Mouse (Mus musculus): ENCODE measurements around the gene Commd6. TPM values are rescaled to one million over a fixed set of nuclear protein-coding genes. Genes with fewer than 3 reads are reported as not detected.

The Commd6 gene
- polyA plus RNA-seq (2015; fragmentation: Nextera tagmentation; extraction: Ambion mirVana): 77.9 and 95.2 TPM in 2 replicates

DNA sequence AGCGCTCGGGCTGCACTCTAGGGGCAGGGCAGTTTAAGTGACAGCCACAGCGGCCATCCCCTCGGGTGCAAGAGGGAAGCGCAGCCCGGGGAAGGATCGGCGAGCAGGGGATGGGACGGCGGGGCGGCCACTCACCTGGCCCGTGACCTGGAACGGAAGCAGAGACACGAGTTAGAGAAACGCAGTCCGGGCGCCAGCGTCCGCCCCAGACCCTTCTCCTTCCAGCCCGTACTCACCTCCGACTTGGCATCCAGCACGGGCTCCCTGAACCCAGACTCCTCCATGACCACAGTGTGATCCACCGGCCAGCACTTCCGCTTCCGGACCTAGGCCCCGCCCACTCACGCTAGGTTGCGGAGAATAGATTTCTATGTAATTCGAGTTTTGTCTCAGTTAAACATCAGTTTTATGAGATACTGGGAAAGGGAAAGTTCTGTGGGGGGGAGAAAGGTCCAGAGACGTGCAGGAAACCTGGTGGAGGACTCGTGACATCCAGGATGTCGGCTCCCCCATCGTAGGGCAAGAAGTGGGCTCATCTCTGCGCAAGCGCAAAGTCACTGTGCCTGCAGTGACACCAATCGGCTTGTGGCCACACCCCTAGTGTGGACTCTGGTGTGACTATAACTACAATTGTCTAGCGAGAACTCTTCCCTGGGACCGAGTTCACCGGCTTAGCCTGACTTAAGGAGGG, at the start of gene Commd6:
Commd6 (minus strand) TSS at position 534 of the 691 bp plus-strand sequence.
- Histone ChIP-seq H3K36me3 (ENCODE audit: control insufficient read depth, insufficient read depth, low read length) (peaks cover 3% of the 10 kb centered on the region; the same call in 1 of the 2 replicates), H3K4me1 (ENCODE audit: control insufficient read depth, insufficient read depth, low read depth, low read length) (peaks cover 4% of the 10 kb centered on the region), H3K27me3 (replicated peaks; ENCODE audit: control insufficient read depth, insufficient read depth, low read length) (no peaks in the 10 kb centered on the region), H3K9ac (ENCODE audit: low read depth, low read length) (peak within 1 kb of the TSS; percentile 90), H3K27ac (ENCODE audit: low read depth, low read length) (peak within 1 kb of the TSS; percentile 90), H3K9me3 (ENCODE audit: control insufficient read depth, low read length) (no peaks in the 10 kb centered on the region), H3K4me3 (ENCODE audit: low read length) (peak within 1 kb of the TSS; percentile 67), H3K4me2 (ENCODE audit: low read length) (peak within 1 kb of the TSS; percentile 90)
- 0% methylated on average over 38 of the region's 39 CpGs for WGBS
- peak; percentile 99 for ATAC-seq

- Histone ChIP-seq H3K9ac (ENCODE audit: low read depth, low read length) (no peak overlapping the region), H3K27ac (ENCODE audit: low read depth, low read length) (no peak overlapping the region), H3K9me3 (ENCODE audit: control insufficient read depth, low read length) (no peaks in the 10 kb centered on the region), H3K4me2 (ENCODE audit: low read length) (no peak overlapping the region), H3K4me1 (ENCODE audit: control insufficient read depth, insufficient read depth, low read depth, low read length) (no peaks in the 10 kb centered on the region), H3K4me3 (ENCODE audit: low read length) (no peak overlapping the region), H3K36me3 (ENCODE audit: control insufficient read depth, insufficient read depth, low read length) (peaks cover 11% of the 10 kb centered on the region), H3K27me3 (replicated peaks; ENCODE audit: control insufficient read depth, insufficient read depth, low read length) (no peaks in the 10 kb centered on the region)
- ATAC-seq: no peak
- 72% methylated on average over 2 of the region's 2 CpGs for whole genome bisulfite sequencing
These were observed 47.9 kb upstream of the Commd6 start for GRCm38 (mm10) chr14:101688406-101688805.

GRCm38 (mm10) chr14:101687696-101688095, 47.2 kb upstream of the Commd6 start:
- no peak overlapping the region for H3K4me3 ChIP-seq (ENCODE audit: low read length)
- H3K36me3 ChIP-seq (ENCODE audit: control insufficient read depth, insufficient read depth, low read length): peaks cover 6% of the 10 kb centered on the region
- no peak for ATAC-seq
- no peak overlapping the region for H3K4me2 ChIP-seq (ENCODE audit: low read length)
- H3K27ac ChIP-seq (ENCODE audit: low read depth, low read length): no peak overlapping the region
- 92% methylated on average over 6 of the region's 6 CpGs for WGBS
- no peaks in the 10 kb centered on the region for H3K9me3 ChIP-seq (ENCODE audit: control insufficient read depth, low read length)
- no peak overlapping the region for H3K9ac ChIP-seq (ENCODE audit: low read depth, low read length)
- H3K27me3 ChIP-seq (replicated peaks; ENCODE audit: control insufficient read depth, insufficient read depth, low read length): no peaks in the 10 kb centered on the region
- no peaks in the 10 kb centered on the region for H3K4me1 ChIP-seq (ENCODE audit: control insufficient read depth, insufficient read depth, low read depth, low read length)

GRCm38 (mm10) chr14:101672226-101672625, 31.7 kb upstream of the Commd6 start:
- H3K27ac ChIP-seq (ENCODE audit: low read depth, low read length): no peak overlapping the region
- peaks cover 5% of the 10 kb centered on the region; the same call in 1 of the 2 replicates for H3K36me3 ChIP-seq (ENCODE audit: control insufficient read depth, insufficient read depth, low read length)
- no peaks in the 10 kb centered on the region for H3K9me3 ChIP-seq (ENCODE audit: control insufficient read depth, low read length)
- no peaks in the 10 kb centered on the region for H3K4me1 ChIP-seq (ENCODE audit: control insufficient read depth, insufficient read depth, low read depth, low read length)
- ATAC-seq: no peak
- 100% methylated on average over 1 of the region's 1 CpGs for WGBS
- H3K4me2 ChIP-seq (ENCODE audit: low read length): no peak overlapping the region
- no peak overlapping the region for H3K4me3 ChIP-seq (ENCODE audit: low read length)
- H3K9ac ChIP-seq (ENCODE audit: low read depth, low read length): no peak overlapping the region
- H3K27me3 ChIP-seq (replicated peaks; ENCODE audit: control insufficient read depth, insufficient read depth, low read length): no peaks in the 10 kb centered on the region

GRCm38 (mm10) chr14:101668626-101669025, 28.1 kb upstream of the Commd6 start:
- Histone ChIP-seq H3K4me3 (ENCODE audit: low read length) (no peak overlapping the region), H3K27me3 (replicated peaks; ENCODE audit: control insufficient read depth, insufficient read depth, low read length) (no peaks in the 10 kb centered on the region), H3K36me3 (ENCODE audit: control insufficient read depth, insufficient read depth, low read length) (peaks cover 9% of the 10 kb centered on the region), H3K4me2 (ENCODE audit: low read length) (no peak overlapping the region), H3K4me1 (ENCODE audit: control insufficient read depth, insufficient read depth, low read depth, low read length) (no peaks in the 10 kb centered on the region), H3K27ac (ENCODE audit: low read depth, low read length) (no peak overlapping the region), H3K9ac (ENCODE audit: low read depth, low read length) (no peak overlapping the region), H3K9me3 (ENCODE audit: control insufficient read depth, low read length) (no peaks in the 10 kb centered on the region)
- ATAC-seq: no peak
- WGBS: 87% methylated on average over 7 of the region's 7 CpGs

DNA sequence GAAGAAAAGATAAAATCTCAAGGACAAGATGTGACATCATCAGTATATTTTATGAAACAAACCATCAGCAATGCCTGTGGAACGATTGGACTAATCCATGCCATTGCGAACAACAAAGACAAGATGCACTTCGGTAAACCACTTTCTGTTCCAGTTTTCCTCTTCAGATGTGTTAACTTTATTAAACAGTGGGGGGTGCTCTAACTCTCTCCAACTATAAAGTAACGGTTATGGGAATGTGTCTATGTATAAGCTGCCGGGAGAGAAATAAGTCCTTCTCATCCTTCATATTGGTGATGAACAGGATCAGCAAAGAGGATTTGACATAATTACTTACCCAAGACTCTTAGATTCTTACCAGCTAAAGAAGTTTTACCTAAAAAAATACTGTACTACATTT, 26.1 kb upstream of the Commd6 start:
- H3K27me3 ChIP-seq (replicated peaks; ENCODE audit: control insufficient read depth, insufficient read depth, low read length): no peaks in the 10 kb centered on the region
- H3K4me1 ChIP-seq (ENCODE audit: control insufficient read depth, insufficient read depth, low read depth, low read length): no peaks in the 10 kb centered on the region
- no peak overlapping the region for H3K9ac ChIP-seq (ENCODE audit: low read depth, low read length)
- no peak for ATAC-seq
- no peak overlapping the region for H3K4me2 ChIP-seq (ENCODE audit: low read length)
- WGBS: 86% methylated on average over 5 of the region's 5 CpGs
- no peaks in the 10 kb centered on the region for H3K9me3 ChIP-seq (ENCODE audit: control insufficient read depth, low read length)
- H3K36me3 ChIP-seq (ENCODE audit: control insufficient read depth, insufficient read depth, low read length): peaks cover 9% of the 10 kb centered on the region
- H3K4me3 ChIP-seq (ENCODE audit: low read length): no peak overlapping the region
- no peak overlapping the region for H3K27ac ChIP-seq (ENCODE audit: low read depth, low read length)

DNA sequence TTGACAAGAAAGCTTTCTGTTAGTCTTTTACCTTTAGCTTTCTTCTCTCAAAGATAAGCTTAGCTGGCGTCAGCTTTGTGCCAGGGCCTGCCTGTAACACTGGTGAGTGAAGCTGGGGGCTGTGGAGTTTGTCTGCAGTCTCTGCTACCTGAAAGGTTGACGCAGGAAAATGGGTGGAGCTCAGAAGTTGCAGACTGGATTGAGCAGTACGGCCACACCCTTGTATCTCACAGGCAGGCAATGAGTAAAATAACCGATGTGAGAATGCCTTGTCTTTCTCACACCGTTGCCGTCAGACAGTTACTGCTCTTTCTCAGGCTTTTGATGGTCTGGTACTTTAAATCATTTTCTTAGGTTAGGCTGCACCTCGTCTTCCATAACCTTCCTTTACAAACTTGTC, 25.6 kb upstream of the Commd6 start:
- 97% methylated on average over 7 of the region's 7 CpGs for WGBS
- H3K4me2 ChIP-seq (ENCODE audit: low read length): no peak overlapping the region
- no peaks in the 10 kb centered on the region for H3K9me3 ChIP-seq (ENCODE audit: control insufficient read depth, low read length)
- H3K9ac ChIP-seq (ENCODE audit: low read depth, low read length): no peak overlapping the region
- ATAC-seq: no peak
- no peak overlapping the region for H3K4me3 ChIP-seq (ENCODE audit: low read length)
- peaks cover 12% of the 10 kb centered on the region for H3K36me3 ChIP-seq (ENCODE audit: control insufficient read depth, insufficient read depth, low read length)
- H3K27me3 ChIP-seq (replicated peaks; ENCODE audit: control insufficient read depth, insufficient read depth, low read length): no peaks in the 10 kb centered on the region
- H3K4me1 ChIP-seq (ENCODE audit: control insufficient read depth, insufficient read depth, low read depth, low read length): no peaks in the 10 kb centered on the region
- no peak overlapping the region for H3K27ac ChIP-seq (ENCODE audit: low read depth, low read length)

DNA sequence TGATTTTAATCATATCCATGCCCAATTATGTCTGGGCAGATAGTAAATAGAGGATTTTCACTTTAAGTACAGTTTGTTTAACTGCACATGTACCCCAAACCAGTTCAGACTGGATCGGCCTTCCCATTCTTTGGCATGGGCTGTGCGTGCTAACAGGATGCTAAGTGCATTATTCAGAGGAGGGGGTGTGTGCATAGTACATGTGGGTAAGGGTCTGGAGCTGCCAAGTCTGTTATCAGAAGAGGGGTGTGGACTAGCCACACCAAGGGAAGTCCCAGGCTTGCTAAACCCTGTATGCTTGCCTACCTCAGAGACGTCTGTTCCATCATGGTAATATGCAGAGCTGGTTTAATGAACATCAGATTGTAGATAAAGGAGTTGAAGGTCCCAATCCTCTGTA, 23.8 kb upstream of the Commd6 start:
- WGBS: 93% methylated on average over 3 of the region's 3 CpGs

DNA sequence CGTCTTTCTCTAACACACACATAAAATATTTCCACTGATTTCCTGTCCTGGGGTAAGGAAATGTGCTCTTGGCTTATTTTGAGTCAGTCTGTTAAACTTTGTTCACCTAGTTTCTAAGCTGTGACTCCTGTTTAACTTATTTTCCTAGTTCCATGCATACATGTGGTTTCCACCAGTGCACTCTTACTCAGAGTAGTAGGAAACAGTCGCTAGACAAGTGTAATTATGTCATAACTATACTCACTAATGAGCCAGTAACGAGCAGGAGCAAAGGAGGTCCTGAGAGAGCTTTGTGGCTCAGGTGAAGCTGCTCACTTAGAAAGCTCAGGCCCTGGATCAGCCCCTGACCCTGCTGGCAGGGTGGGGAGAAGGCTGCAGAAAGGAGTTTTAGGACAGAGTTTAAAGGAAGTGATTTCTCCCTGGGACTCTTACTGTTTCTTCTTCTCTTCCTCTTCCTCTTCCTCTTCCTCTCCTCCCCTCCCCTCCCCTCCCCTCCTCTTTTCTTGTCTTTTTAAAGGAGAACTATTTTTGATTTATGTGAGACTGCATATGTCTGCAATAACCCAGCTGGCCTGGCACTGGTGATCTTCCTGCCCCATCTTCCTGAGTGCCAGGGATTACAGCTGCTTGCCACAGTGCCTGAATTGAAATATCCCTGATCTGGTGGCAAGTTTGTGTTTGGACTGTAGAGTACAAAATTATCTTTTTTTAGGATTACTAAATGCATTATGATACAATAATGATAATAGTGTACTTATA, 21.3 kb upstream of the Commd6 start:
- Histone ChIP-seq H3K27ac (ENCODE audit: low read depth, low read length) (no peak overlapping the region), H3K27me3 (replicated peaks; ENCODE audit: control insufficient read depth, insufficient read depth, low read length) (no peaks in the 10 kb centered on the region), H3K9me3 (ENCODE audit: control insufficient read depth, low read length) (no peaks in the 10 kb centered on the region), H3K9ac (ENCODE audit: low read depth, low read length) (no peak overlapping the region), H3K4me2 (ENCODE audit: low read length) (no peak overlapping the region), H3K4me3 (ENCODE audit: low read length) (no peak overlapping the region), H3K36me3 (ENCODE audit: control insufficient read depth, insufficient read depth, low read length) (peaks cover 8% of the 10 kb centered on the region; the same call in 1 of the 2 replicates), H3K4me1 (ENCODE audit: control insufficient read depth, insufficient read depth, low read depth, low read length) (no peaks in the 10 kb centered on the region)
- no peak for ATAC-seq
- WGBS: 56% methylated on average over 3 of the region's 3 CpGs

More for the DNA sequence above, 23.8 kb upstream of the Commd6 start:
- Histone ChIP-seq H3K9ac (ENCODE audit: low read depth, low read length) (no peak overlapping the region), H3K27ac (ENCODE audit: low read depth, low read length) (no peak overlapping the region), H3K4me2 (ENCODE audit: low read length) (no peak overlapping the region), H3K36me3 (ENCODE audit: control insufficient read depth, insufficient read depth, low read length) (peaks cover 10% of the 10 kb centered on the region; the same call in 1 of the 2 replicates), H3K4me1 (ENCODE audit: control insufficient read depth, insufficient read depth, low read depth, low read length) (no peaks in the 10 kb centered on the region), H3K9me3 (ENCODE audit: control insufficient read depth, low read length) (no peaks in the 10 kb centered on the region), H3K4me3 (ENCODE audit: low read length) (no peak overlapping the region), H3K27me3 (replicated peaks; ENCODE audit: control insufficient read depth, insufficient read depth, low read length) (no peaks in the 10 kb centered on the region)
- ATAC-seq: peak; percentile 48; the same call in 1 of the 2 replicates

Measured in hindbrain, embryonic 16.5 days (tissue).